Mouse (Mus musculus): ENCODE measurements around the gene Ccer2. TPM values are rescaled to one million over a fixed set of nuclear protein-coding genes. Genes with fewer than 3 reads are reported as not detected.

Gene Ccer2
- polyA plus RNA-seq, 1 experiment from 2014 or later: not detected

- H3K36me3 ChIP-seq (ENCODE audit: control insufficient read depth, insufficient read depth, low read length): peaks cover 7% of the 10 kb centered on the region
- no peaks in the 10 kb centered on the region; the same call in 1 of the 2 replicates for H3K9me3 ChIP-seq (replicated peaks; ENCODE audit: control insufficient read depth, low read length)
- H3K4me3 ChIP-seq (ENCODE audit: low read depth, low read length): no peak overlapping the region
- no peak for ATAC-seq (replicated peaks; ENCODE audit: insufficient number of reproducible peaks, low FRiP score, low TSS enrichment)
- peaks cover 3% of the 10 kb centered on the region; the same call in 1 of the 2 replicates for H3K4me1 ChIP-seq (ENCODE audit: control insufficient read depth, insufficient read depth, low read length)
- H3K9ac ChIP-seq (ENCODE audit: low read depth, low read length): no peak overlapping the region
- H3K27me3 ChIP-seq (ENCODE audit: control insufficient read depth, insufficient read depth, low read length): no peaks in the 10 kb centered on the region
- H3K27ac ChIP-seq (ENCODE audit: low read depth, low read length): no peak overlapping the region
- H3K4me2 ChIP-seq: no peak overlapping the region
- 72% methylated on average over 3 of the region's 3 CpGs for WGBS (ENCODE audit: insufficient replicate concordance)
These were observed 35.0 kb upstream of the Ccer2 start for GRCm38 (mm10) chr7:28720753-28721537.

- H3K27ac ChIP-seq (ENCODE audit: low read depth, low read length): no peak overlapping the region
- H3K4me2 ChIP-seq: no peak overlapping the region
- no peak overlapping the region for H3K9ac ChIP-seq (ENCODE audit: low read depth, low read length)
- H3K4me3 ChIP-seq (ENCODE audit: low read depth, low read length): no peak overlapping the region
- no peaks in the 10 kb centered on the region for H3K27me3 ChIP-seq (ENCODE audit: control insufficient read depth, insufficient read depth, low read length)
- no peak for ATAC-seq (replicated peaks; ENCODE audit: insufficient number of reproducible peaks, low FRiP score, low TSS enrichment)
- H3K9me3 ChIP-seq (replicated peaks; ENCODE audit: control insufficient read depth, low read length): no peaks in the 10 kb centered on the region; the same call in 1 of the 2 replicates
- peaks cover 7% of the 10 kb centered on the region for H3K36me3 ChIP-seq (ENCODE audit: control insufficient read depth, insufficient read depth, low read length)
- peaks cover 3% of the 10 kb centered on the region; the same call in 1 of the 2 replicates for H3K4me1 ChIP-seq (ENCODE audit: control insufficient read depth, insufficient read depth, low read length)
- WGBS (ENCODE audit: insufficient replicate concordance): 85% methylated on average over 7 of the region's 7 CpGs
These were observed 33.9 kb upstream of the Ccer2 start for GRCm38 (mm10) chr7:28722079-28722478.

- no peaks in the 10 kb centered on the region for H3K27me3 ChIP-seq (ENCODE audit: control insufficient read depth, insufficient read depth, low read length)
- H3K9me3 ChIP-seq (replicated peaks; ENCODE audit: control insufficient read depth, low read length): no peaks in the 10 kb centered on the region; the same call in 1 of the 2 replicates
- ATAC-seq (replicated peaks; ENCODE audit: insufficient number of reproducible peaks, low FRiP score, low TSS enrichment): no peak
- no peak overlapping the region for H3K4me2 ChIP-seq
- no peak overlapping the region for H3K27ac ChIP-seq (ENCODE audit: low read depth, low read length)
- no peaks in the 10 kb centered on the region for H3K4me1 ChIP-seq (ENCODE audit: control insufficient read depth, insufficient read depth, low read length)
- H3K9ac ChIP-seq (ENCODE audit: low read depth, low read length): no peak overlapping the region
- peaks cover 7% of the 10 kb centered on the region for H3K36me3 ChIP-seq (ENCODE audit: control insufficient read depth, insufficient read depth, low read length)
- 83% methylated on average over 2 of the region's 2 CpGs for WGBS (ENCODE audit: insufficient replicate concordance)
- no peak overlapping the region for H3K4me3 ChIP-seq (ENCODE audit: low read depth, low read length)
These were observed 31.4 kb upstream of the Ccer2 start for GRCm38 (mm10) chr7:28724613-28725012.

- 10% methylated on average over 14 of the region's 14 CpGs for WGBS (ENCODE audit: insufficient replicate concordance)
- ATAC-seq (replicated peaks; ENCODE audit: insufficient number of reproducible peaks, low FRiP score, low TSS enrichment): no peak
- peaks cover 8% of the 10 kb centered on the region for H3K9me3 ChIP-seq (replicated peaks; ENCODE audit: control insufficient read depth, low read length)
- H3K9ac ChIP-seq (ENCODE audit: low read depth, low read length): no peak overlapping the region
- H3K4me1 ChIP-seq (ENCODE audit: control insufficient read depth, insufficient read depth, low read length): no peaks in the 10 kb centered on the region
- H3K4me2 ChIP-seq: peak overlapping the region; percentile 16; the same call in 1 of the 2 replicates
- no peak overlapping the region for H3K27ac ChIP-seq (ENCODE audit: low read depth, low read length)
- no peak overlapping the region for H3K4me3 ChIP-seq (ENCODE audit: low read depth, low read length)
- H3K36me3 ChIP-seq (ENCODE audit: control insufficient read depth, insufficient read depth, low read length): peaks cover 7% of the 10 kb centered on the region
- no peaks in the 10 kb centered on the region for H3K27me3 ChIP-seq (ENCODE audit: control insufficient read depth, insufficient read depth, low read length)
These were observed 29.4 kb upstream of the Ccer2 start for GRCm38 (mm10) chr7:28726600-28726999.

GRCm38 (mm10) chr7:28727649-28728340 lies 28.2 kb upstream of the Ccer2 start:
- no peak overlapping the region for H3K4me3 ChIP-seq (ENCODE audit: low read depth, low read length)
- H3K4me1 ChIP-seq (ENCODE audit: control insufficient read depth, insufficient read depth, low read length): peaks cover 5% of the 10 kb centered on the region
- H3K9ac ChIP-seq (ENCODE audit: low read depth, low read length): no peak overlapping the region
- H3K27me3 ChIP-seq (ENCODE audit: control insufficient read depth, insufficient read depth, low read length): no peaks in the 10 kb centered on the region
- H3K4me2 ChIP-seq: no peak overlapping the region
- H3K9me3 ChIP-seq (replicated peaks; ENCODE audit: control insufficient read depth, low read length): peaks cover 8% of the 10 kb centered on the region
- 57% methylated on average over 10 of the region's 10 CpGs for WGBS (ENCODE audit: insufficient replicate concordance)
- H3K36me3 ChIP-seq (ENCODE audit: control insufficient read depth, insufficient read depth, low read length): peaks cover 7% of the 10 kb centered on the region
- no peak for ATAC-seq (replicated peaks; ENCODE audit: insufficient number of reproducible peaks, low FRiP score, low TSS enrichment)
- no peak overlapping the region for H3K27ac ChIP-seq (ENCODE audit: low read depth, low read length)

- Histone ChIP-seq H3K4me2 (peak overlapping the region; percentile 81), H3K9me3 (replicated peaks; ENCODE audit: control insufficient read depth, low read length) (peaks cover 8% of the 10 kb centered on the region), H3K4me3 (ENCODE audit: low read depth, low read length) (peak overlapping the region; percentile 47), H3K9ac (ENCODE audit: low read depth, low read length) (peak overlapping the region; percentile 57), H3K36me3 (ENCODE audit: control insufficient read depth, insufficient read depth, low read length) (peaks cover 9% of the 10 kb centered on the region), H3K27ac (ENCODE audit: low read depth, low read length) (no peak overlapping the region), H3K4me1 (ENCODE audit: control insufficient read depth, insufficient read depth, low read length) (peaks cover 5% of the 10 kb centered on the region), H3K27me3 (ENCODE audit: control insufficient read depth, insufficient read depth, low read length) (no peaks in the 10 kb centered on the region)
- 3% methylated on average over 58 of the region's 58 CpGs for WGBS (ENCODE audit: insufficient replicate concordance)
- ATAC-seq (replicated peaks; ENCODE audit: insufficient number of reproducible peaks, low FRiP score, low TSS enrichment): peak; percentile 76
These were observed 23.4 kb upstream of the Ccer2 start for GRCm38 (mm10) chr7:28732341-28733142.

GRCm38 (mm10) chr7:28733211-28733610 lies 22.8 kb upstream of the Ccer2 start:
- Histone ChIP-seq H3K36me3 (ENCODE audit: control insufficient read depth, insufficient read depth, low read length) (peaks cover 15% of the 10 kb centered on the region), H3K4me1 (ENCODE audit: control insufficient read depth, insufficient read depth, low read length) (peaks cover 5% of the 10 kb centered on the region), H3K4me2 (peak overlapping the region; percentile 81), H3K27ac (ENCODE audit: low read depth, low read length) (no peak overlapping the region), H3K27me3 (ENCODE audit: control insufficient read depth, insufficient read depth, low read length) (no peaks in the 10 kb centered on the region), H3K9ac (ENCODE audit: low read depth, low read length) (0 out of 2 replicates have a peak overlapping the region, but pooled peaks have one; percentile 36), H3K4me3 (ENCODE audit: low read depth, low read length) (peak overlapping the region; percentile 47), H3K9me3 (replicated peaks; ENCODE audit: control insufficient read depth, low read length) (peaks cover 8% of the 10 kb centered on the region)
- whole genome bisulfite sequencing (ENCODE audit: insufficient replicate concordance): 20% methylated on average over 11 of the region's 11 CpGs
- no peak for ATAC-seq (replicated peaks; ENCODE audit: insufficient number of reproducible peaks, low FRiP score, low TSS enrichment)

GRCm38 (mm10) chr7:28735701-28736100 lies 20.3 kb upstream of the Ccer2 start:
- WGBS (ENCODE audit: insufficient replicate concordance): 79% methylated on average over 6 of the region's 6 CpGs
- H3K36me3 ChIP-seq (ENCODE audit: control insufficient read depth, insufficient read depth, low read length): peaks cover 19% of the 10 kb centered on the region

More at GRCm38 (mm10) chr7:28735701-28736100, 20.3 kb upstream of the Ccer2 start:
- H3K4me2 ChIP-seq: no peak overlapping the region
- H3K27ac ChIP-seq (ENCODE audit: low read depth, low read length): no peak overlapping the region
- peaks cover 5% of the 10 kb centered on the region for H3K4me1 ChIP-seq (ENCODE audit: control insufficient read depth, insufficient read depth, low read length)
- H3K27me3 ChIP-seq (ENCODE audit: control insufficient read depth, insufficient read depth, low read length): no peaks in the 10 kb centered on the region
- H3K9ac ChIP-seq (ENCODE audit: low read depth, low read length): no peak overlapping the region
- H3K4me3 ChIP-seq (ENCODE audit: low read depth, low read length): no peak overlapping the region
- no peak for ATAC-seq (replicated peaks; ENCODE audit: insufficient number of reproducible peaks, low FRiP score, low TSS enrichment)
- H3K9me3 ChIP-seq (replicated peaks; ENCODE audit: control insufficient read depth, low read length): peaks cover 8% of the 10 kb centered on the region
